Mouse (Mus musculus) cortical plate, adult 2 months (tissue): ENCODE results near the gene Magea5.
"Not testable (repeated sequence)": the region's sequence is repeated elsewhere in the genome, so short reads cannot be mapped to it uniquely, and the experiment has no call there.

Experiments
- CTCF ChIP-seq: fragments of 200-500 bp; IDR thresholded peaks from 2 replicates; pipeline ENCODE4 v1.5.1; 2011; ENCODE audit warnings: mild to moderate bottlenecking, control low read depth, low read length; ENCODE audit not compliant: insufficient read depth; ENCODE audit errors: extremely low read depth
- POLR2A ChIP-seq: fragments of 200-500 bp; IDR thresholded peaks from 2 replicates; pipeline ENCODE4 v1.6.1; 2011; ENCODE audit warnings: mild to moderate bottlenecking, low read length, control low read depth; ENCODE audit not compliant: insufficient read depth; ENCODE audit errors: extremely low read depth

DNA sequence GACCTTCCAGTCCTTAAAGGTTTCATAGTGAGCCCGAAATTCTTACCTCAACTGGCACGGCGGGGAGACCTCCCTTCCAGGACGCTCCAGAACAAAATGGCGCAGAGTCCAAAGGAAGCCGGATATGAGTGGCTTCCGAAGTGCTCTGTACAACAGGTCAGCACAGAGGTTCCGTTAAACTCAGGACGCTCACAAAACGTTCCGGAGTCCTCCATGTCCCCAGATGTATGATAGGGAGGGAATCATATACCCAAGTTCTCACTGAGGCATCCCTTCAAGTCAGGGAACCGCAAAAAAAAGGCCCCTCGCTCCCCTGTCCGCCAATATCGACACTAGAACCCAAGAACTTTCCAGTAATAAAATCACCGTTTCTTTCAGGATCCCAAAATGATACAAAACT lies at the start of gene Magea5:
- not testable (repeated sequence) for TF ChIP-seq POLR2A, CTCF
